Mouse (Mus musculus) MEL (cell line): ENCODE measurements at regions not wholly inside any gene's neighbourhood (a gene's known extent, or its start where the extent isn't known, plus 50 kb on each side); places are given as distances from the start of the nearest gene placed in this dataset.

Experiments used
- DNase-seq: peaks from one replicate; pipeline ENCODE4 v3.0.0; 2011; ENCODE audit warnings: low read depth, low spot score
- H3K27ac ChIP-seq: 2 replicates; pipeline ENCODE4 v1.5.1; 2012; ENCODE audit warnings: low read depth, mild to moderate bottlenecking, control low read depth, low read length, moderate library complexity; ENCODE audit not compliant: control insufficient read depth
- H3K27me3 ChIP-seq, 2 experiments: fragments of 150-350 bp in 1 of 2; sonication (generic) in 1 of 2; 2 replicates each; pipeline ENCODE4 v1.6.1; 2012; ENCODE audit warnings: low read length in 2 of 2, mild to moderate bottlenecking in 2 of 2, improper control_type of control experiment in 1 of 2, moderate library complexity in 1 of 2; ENCODE audit not compliant: insufficient read depth in 2 of 2, control insufficient read depth in 1 of 2
- H3K36me3 ChIP-seq, 2 experiments: 2 replicates each; pipeline ENCODE4 v1.6.1; 2012 to 2014; ENCODE audit warnings: low read length in 2 of 2, improper control_type of control experiment in 1 of 2, inconsistent platforms in 1 of 2, mild to moderate bottlenecking in 1 of 2; ENCODE audit not compliant: insufficient read depth in 2 of 2, control insufficient read depth in 1 of 2
- H3K4me1 ChIP-seq, 2 experiments: fragments of 150-350 bp in 1 of 2; sonication (generic) in 1 of 2; 2 replicates each; pipeline ENCODE4 v1.6.1; 2012; ENCODE audit warnings: low read length in 2 of 2, improper control_type of control experiment in 1 of 2, mild to moderate bottlenecking in 1 of 2; ENCODE audit not compliant: insufficient read depth in 2 of 2, control insufficient read depth in 1 of 2
- H3K4me3 ChIP-seq, 2 experiments: fragments of 150-350 bp in 1 of 2; sonication (generic) in 1 of 2; 2 replicates each; pipeline ENCODE4 v1.5.1; 2012; ENCODE audit warnings: low read depth in 2 of 2, low read length in 2 of 2, mild to moderate bottlenecking in 2 of 2, moderate library complexity in 2 of 2, control low read depth in 1 of 2, improper control_type of control experiment in 1 of 2; ENCODE audit not compliant: control insufficient read depth in 1 of 2, insufficient read depth in 1 of 2
- H3K79me2 ChIP-seq: 2 replicates; pipeline ENCODE4 v1.6.1; 2012; ENCODE audit warnings: mild to moderate bottlenecking, low read length, moderate library complexity; ENCODE audit not compliant: control insufficient read depth, poor library complexity, insufficient read depth
- H3K9ac ChIP-seq: 2 replicates; pipeline ENCODE4 v1.6.1; 2012; ENCODE audit warnings: low read depth, mild to moderate bottlenecking, control low read depth, low read length, moderate library complexity; ENCODE audit not compliant: control insufficient read depth, poor library complexity, severe bottlenecking
- H3K9me3 ChIP-seq: fragments of 150-350 bp; sonication (generic); replicated peaks from 2 replicates; pipeline ENCODE4 v1.6.1; 2012; ENCODE audit warnings: mild to moderate bottlenecking, low read length, improper control_type of control experiment, moderate library complexity; ENCODE audit not compliant: insufficient read depth
- BHLHE40 ChIP-seq: IDR thresholded peaks from 2 replicates; pipeline ENCODE4 v1.6.1; 2012; ENCODE audit warnings: low read depth, mild to moderate bottlenecking, inconsistent platforms, low read length, improper control_type of control experiment, borderline replicate concordance
- CHD1 ChIP-seq: IDR thresholded peaks from 2 replicates; pipeline ENCODE4 v1.6.1; 2012; ENCODE audit warnings: low read depth, mild to moderate bottlenecking, inconsistent platforms, low read length, improper control_type of control experiment
- E2F4 ChIP-seq: IDR thresholded peaks from 2 replicates; pipeline ENCODE4 v1.6.1; 2011; ENCODE audit warnings: low read depth, low read length, improper control_type of control experiment, borderline replicate concordance
- EP300 ChIP-seq, 2 experiments: IDR thresholded peaks; 2 replicates each; pipeline ENCODE4 v1.6.1; 2011; ENCODE audit warnings: improper control_type of control experiment in 2 of 2, low read length in 2 of 2, low read depth in 1 of 2, mild to moderate bottlenecking in 1 of 2
- ETS1 ChIP-seq: IDR thresholded peaks from 2 replicates; pipeline ENCODE4 v1.6.1; 2012; ENCODE audit warnings: low read depth, mild to moderate bottlenecking, inconsistent platforms, low read length, improper control_type of control experiment, moderate library complexity
- GABPA ChIP-seq: IDR thresholded peaks from 2 replicates; pipeline ENCODE4 v1.6.1; 2012; ENCODE audit warnings: low read depth, mild to moderate bottlenecking, inconsistent platforms, low read length, improper control_type of control experiment, moderate library complexity
- GATA1 ChIP-seq: IDR thresholded peaks from 2 replicates; pipeline ENCODE4 v1.6.1; 2011; ENCODE audit warnings: low read depth, low read length, improper control_type of control experiment
- KAT2A ChIP-seq: conservative IDR thresholded peaks from 2 replicates; pipeline ENCODE4 v1.6.1; 2012; ENCODE audit warnings: low read depth, low read length, improper control_type of control experiment, inconsistent platforms
- MEF2A ChIP-seq: IDR thresholded peaks from 2 replicates; pipeline ENCODE4 v1.6.1; 2014; ENCODE audit warnings: low read depth, mild to moderate bottlenecking, inconsistent platforms, low read length, improper control_type of control experiment; ENCODE audit not compliant: poor library complexity, insufficient replicate concordance, severe bottlenecking; ENCODE audit errors: extremely low read depth
- MYB ChIP-seq: IDR thresholded peaks from 2 replicates; pipeline ENCODE4 v1.6.1; 2011; ENCODE audit warnings: mild to moderate bottlenecking, low read depth, low read length, improper control_type of control experiment
- MYC ChIP-seq: IDR thresholded peaks from 2 replicates; pipeline ENCODE4 v1.6.1; 2011; ENCODE audit warnings: low read depth, mild to moderate bottlenecking, low read length, improper control_type of control experiment, moderate library complexity
- NELFE ChIP-seq: IDR thresholded peaks from 2 replicates; pipeline ENCODE4 v1.6.1; 2011; ENCODE audit warnings: low read depth, low read length, improper control_type of control experiment
- NRF1 ChIP-seq: IDR thresholded peaks from 2 replicates; pipeline ENCODE4 v1.6.1; 2014; ENCODE audit warnings: low read depth, mild to moderate bottlenecking, inconsistent platforms, low read length, improper control_type of control experiment, moderate library complexity; ENCODE audit not compliant: poor library complexity, insufficient read depth, severe bottlenecking
- POLR2A ChIP-seq, 2 experiments: IDR thresholded peaks; 2 replicates each; pipeline ENCODE4 v1.6.1; 2011 to 2012; ENCODE audit warnings: low read length in 2 of 2, mild to moderate bottlenecking in 2 of 2, control low read depth in 1 of 2, improper control_type of control experiment in 1 of 2, low read depth in 1 of 2, moderate library complexity in 1 of 2; ENCODE audit not compliant: control insufficient read depth in 1 of 2, insufficient read depth in 1 of 2, poor library complexity in 1 of 2
- POLR2AphosphoS2 ChIP-seq: IDR thresholded peaks from 2 replicates; pipeline ENCODE4 v1.6.1; 2011; ENCODE audit warnings: low read length, improper control_type of control experiment
- RCOR1 ChIP-seq: IDR thresholded peaks from 2 replicates; pipeline ENCODE4 v1.6.1; 2012; ENCODE audit warnings: low read depth, mild to moderate bottlenecking, inconsistent platforms, low read length, improper control_type of control experiment
- SMC3 ChIP-seq: IDR thresholded peaks from 2 replicates; pipeline ENCODE4 v1.6.1; 2011; ENCODE audit warnings: low read depth, low read length, improper control_type of control experiment
- TCF12 ChIP-seq: IDR thresholded peaks from 2 replicates; pipeline ENCODE4 v1.6.1; 2014; ENCODE audit warnings: low read depth, mild to moderate bottlenecking, inconsistent platforms, low read length, improper control_type of control experiment, moderate library complexity
- UBTF ChIP-seq: IDR thresholded peaks from 2 replicates; pipeline ENCODE4 v1.6.1; 2012; ENCODE audit warnings: low read depth, mild to moderate bottlenecking, inconsistent platforms, low read length, improper control_type of control experiment, moderate library complexity, borderline replicate concordance; ENCODE audit not compliant: insufficient read depth
- USF1 ChIP-seq: IDR thresholded peaks from 2 replicates; pipeline ENCODE4 v1.6.1; 2014; ENCODE audit warnings: low read depth, mild to moderate bottlenecking, inconsistent platforms, low read length, improper control_type of control experiment, moderate library complexity
- USF2 ChIP-seq, 2 experiments: IDR thresholded peaks; 2 replicates each; pipeline ENCODE4 v1.6.1; 2011 to 2012; ENCODE audit warnings: improper control_type of control experiment in 2 of 2, low read length in 2 of 2, borderline replicate concordance in 1 of 2, inconsistent platforms in 1 of 2, low read depth in 1 of 2, mild to moderate bottlenecking in 1 of 2; ENCODE audit not compliant: insufficient read depth in 1 of 2
- ZC3H11A ChIP-seq: IDR thresholded peaks from 2 replicates; pipeline ENCODE4 v1.6.1; 2012; ENCODE audit warnings: low read depth, mild to moderate bottlenecking, inconsistent platforms, low read length, improper control_type of control experiment
- ZKSCAN1 ChIP-seq: IDR thresholded peaks from 2 replicates; pipeline ENCODE4 v1.6.1; 2012; ENCODE audit warnings: low read depth, mild to moderate bottlenecking, inconsistent platforms, low read length, improper control_type of control experiment, moderate library complexity
- ZNF384 ChIP-seq: IDR thresholded peaks from 2 replicates; pipeline ENCODE4 v1.6.1; 2012; ENCODE audit warnings: low read depth, mild to moderate bottlenecking, inconsistent platforms, low read length, improper control_type of control experiment

GRCm38 (mm10) chr6:126399595-126399994, 135.6 kb downstream of the Kcna5 start:
- Histone ChIP-seq H3K27me3 (no peaks in the 10 kb centered on the region), H3K36me3 (no peaks in the 10 kb centered on the region), H3K9me3 (no peaks in the 10 kb centered on the region), H3K9ac (no peak overlapping the region), H3K4me1 (no peaks in the 10 kb centered on the region), H3K4me3 (no peak overlapping the region), H3K27ac (no peak overlapping the region), H3K79me2 (no peaks in the 10 kb centered on the region)
- DNase-seq, result no peak
- no peak for TF ChIP-seq GATA1
- no peak for TF ChIP-seq MYC
- no peak for TF ChIP-seq ZKSCAN1
- no peak for TF ChIP-seq CHD1
- TF ChIP-seq MEF2A, result no peak

DNA sequence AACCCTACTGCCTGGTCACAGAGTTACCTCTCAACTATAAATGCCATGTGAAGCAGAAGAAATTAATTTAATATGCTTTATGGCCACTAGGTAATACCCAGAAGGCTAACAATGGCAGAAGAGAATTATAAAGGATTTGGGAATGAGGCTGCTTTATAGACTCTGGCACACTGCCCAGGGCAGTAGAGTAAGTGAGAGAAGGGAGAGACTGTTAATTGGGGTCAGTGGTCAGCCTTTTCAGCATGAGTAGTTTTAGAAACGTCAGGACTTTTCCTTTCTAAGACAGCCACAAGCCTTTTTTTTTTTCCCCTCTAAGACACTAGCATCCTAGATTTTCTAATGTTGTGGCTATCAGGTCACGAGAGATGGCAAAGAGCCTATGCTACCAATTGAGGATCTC, 136.6 kb downstream of the Kcna5 start:
- no peak for TF ChIP-seq NRF1
- TF ChIP-seq RCOR1, result no peak
- no peak for TF ChIP-seq MYB
- TF ChIP-seq MEF2A, result no peak
- TF ChIP-seq POLR2A (IDR thresholded peaks at IDR 0.05; ENCODE audit: control insufficient read depth in 1 of 2, insufficient read depth in 1 of 2, low read depth in 1 of 2, low read length in 2 of 2, poor library complexity in 1 of 2), result no peak
- TF ChIP-seq SMC3, result no peak
- TF ChIP-seq EP300 (IDR thresholded peaks at IDR 0.05; ENCODE audit: low read depth in 1 of 2, low read length in 2 of 2), result no peak
- no peak for TF ChIP-seq KAT2A
- TF ChIP-seq GABPA, result no peak
- H3K27me3 ChIP-seq, result no peaks in the 10 kb centered on the region
- H3K9ac ChIP-seq, result no peak overlapping the region
- H3K79me2 ChIP-seq, result no peaks in the 10 kb centered on the region
- no peaks in the 10 kb centered on the region for H3K4me1 ChIP-seq
- H3K27ac ChIP-seq, result no peak overlapping the region
- DNase-seq, result no peak
- H3K36me3 ChIP-seq, result no peaks in the 10 kb centered on the region
- no peak overlapping the region for H3K4me3 ChIP-seq
- H3K9me3 ChIP-seq, result no peaks in the 10 kb centered on the region

GRCm38 (mm10) chr6:126395015-126395414, 140.2 kb downstream of the Kcna5 start:
- H3K4me1 ChIP-seq, result no peaks in the 10 kb centered on the region
- no peaks in the 10 kb centered on the region for H3K36me3 ChIP-seq
- TF ChIP-seq ZC3H11A (no peak), ETS1 (no peak), GATA1 (no peak), E2F4 (no peak), UBTF (no peak), CHD1 (no peak), EP300 (IDR thresholded peaks at IDR 0.05; ENCODE audit: low read depth in 1 of 2, low read length in 2 of 2) (no peak), NELFE (no peak), USF2 (IDR thresholded peaks at IDR 0.05; ENCODE audit: borderline replicate concordance in 1 of 2, insufficient read depth in 1 of 2, low read depth in 1 of 2, low read length in 2 of 2) (no peak), BHLHE40 (no peak), POLR2A (IDR thresholded peaks at IDR 0.05; ENCODE audit: control insufficient read depth in 1 of 2, insufficient read depth in 1 of 2, low read depth in 1 of 2, low read length in 2 of 2, poor library complexity in 1 of 2) (no peak), GABPA (no peak), USF1 (no peak), MYB (no peak), MEF2A (no peak), TCF12 (no peak), ZKSCAN1 (no peak), ZNF384 (no peak), POLR2AphosphoS2 (no peak)
- TF ChIP-seq, all 39 proteins: peak for 0
- Histone ChIP-seq H3K27ac (no peak overlapping the region), H3K9ac (no peak overlapping the region), H3K4me3 (no peak overlapping the region), H3K27me3 (no peaks in the 10 kb centered on the region), H3K9me3 (no peaks in the 10 kb centered on the region), H3K79me2 (no peaks in the 10 kb centered on the region)
- DNase-seq, result no peak
